Mouse (Mus musculus) mouse trophoblast stem cell (cell line): ENCODE data around the gene Fbxo41.
"Not testable (repeated sequence)": the region's sequence is repeated elsewhere in the genome, so short reads cannot be mapped to it uniquely, and the experiment has no call there.

ENCODE experiments used
- in situ Hi-C, 2 experiments: fragments of 300-500 bp; cut with MseI, MboI; formaldehyde crosslinking; loops; 2 replicates in 1 of 2; 3 replicates in 1 of 2; pipeline ENCODE4 v1.15.1; 2025

Fbxo41 gene

GRCm38 (mm10) chr6:85491606-85492005, 11.2 kb downstream of the Fbxo41 start:
- in situ Hi-C loops = no loop called here

DNA sequence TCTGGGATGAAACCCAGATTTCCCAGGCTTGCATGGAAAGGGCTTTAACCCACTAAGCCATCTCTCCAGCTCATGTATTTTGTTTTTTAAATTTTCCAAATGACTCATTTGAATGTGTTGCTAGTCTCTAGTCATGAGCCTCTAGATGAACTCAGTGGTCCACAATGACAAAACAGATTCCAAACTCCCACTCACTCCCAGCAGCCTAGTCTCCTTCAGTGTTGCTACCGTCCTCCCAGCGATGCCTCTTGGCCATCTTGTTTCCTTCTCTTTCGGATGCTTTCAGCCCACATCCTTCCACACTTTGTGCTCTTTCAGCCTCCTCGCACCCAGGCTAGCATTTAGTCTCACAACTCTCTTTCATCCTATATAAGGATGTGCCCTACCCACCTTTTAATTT, 12.5 kb downstream of the Fbxo41 start:
- in situ Hi-C loops = no loop called here

DNA sequence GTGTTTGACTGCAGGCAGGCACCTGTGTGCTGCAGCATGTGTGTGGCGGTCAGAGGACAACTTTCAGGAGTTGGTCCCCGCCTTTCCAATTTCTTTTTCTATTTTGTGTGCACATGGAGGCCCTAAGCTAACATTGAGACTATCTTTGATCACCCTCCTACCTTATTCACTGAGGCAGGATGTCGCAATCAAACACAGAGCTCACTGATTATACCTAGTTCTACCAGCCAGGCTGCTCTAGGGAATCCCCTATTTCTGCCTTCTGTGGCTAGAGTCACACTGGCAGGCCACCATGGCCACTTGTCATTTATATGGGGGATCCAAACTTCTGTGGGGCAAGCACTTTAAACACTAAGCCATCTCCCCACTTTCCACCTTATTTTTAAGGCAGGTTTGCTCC, 13.1 kb downstream of the Fbxo41 start:
- in situ Hi-C loops = no loop called here

DNA sequence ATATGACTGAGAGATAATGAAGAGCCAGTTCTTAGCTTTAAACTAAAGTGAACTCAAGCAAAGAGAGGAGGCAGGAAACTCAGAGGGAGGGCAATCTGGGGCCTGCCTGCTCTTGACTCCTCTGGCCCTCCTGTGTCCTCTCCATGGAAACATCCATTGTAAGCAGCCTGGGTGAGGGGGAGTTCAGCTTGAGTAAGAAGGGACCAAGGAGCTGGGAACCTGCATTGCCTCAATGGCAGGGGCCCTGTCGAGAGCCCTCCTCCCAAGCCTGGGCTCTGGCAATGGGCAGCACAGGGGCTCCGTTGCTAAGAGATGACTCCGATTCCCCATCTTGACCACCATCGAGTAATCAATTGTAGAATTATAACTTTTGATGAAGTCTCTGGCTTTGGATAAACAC, 14.3 kb downstream of the Fbxo41 start:
- in situ Hi-C loops = no loop called here

- in situ Hi-C loops = no loop called here
These were observed 17.1 kb downstream of the Fbxo41 start for GRCm38 (mm10) chr6:85485738-85486137.

DNA sequence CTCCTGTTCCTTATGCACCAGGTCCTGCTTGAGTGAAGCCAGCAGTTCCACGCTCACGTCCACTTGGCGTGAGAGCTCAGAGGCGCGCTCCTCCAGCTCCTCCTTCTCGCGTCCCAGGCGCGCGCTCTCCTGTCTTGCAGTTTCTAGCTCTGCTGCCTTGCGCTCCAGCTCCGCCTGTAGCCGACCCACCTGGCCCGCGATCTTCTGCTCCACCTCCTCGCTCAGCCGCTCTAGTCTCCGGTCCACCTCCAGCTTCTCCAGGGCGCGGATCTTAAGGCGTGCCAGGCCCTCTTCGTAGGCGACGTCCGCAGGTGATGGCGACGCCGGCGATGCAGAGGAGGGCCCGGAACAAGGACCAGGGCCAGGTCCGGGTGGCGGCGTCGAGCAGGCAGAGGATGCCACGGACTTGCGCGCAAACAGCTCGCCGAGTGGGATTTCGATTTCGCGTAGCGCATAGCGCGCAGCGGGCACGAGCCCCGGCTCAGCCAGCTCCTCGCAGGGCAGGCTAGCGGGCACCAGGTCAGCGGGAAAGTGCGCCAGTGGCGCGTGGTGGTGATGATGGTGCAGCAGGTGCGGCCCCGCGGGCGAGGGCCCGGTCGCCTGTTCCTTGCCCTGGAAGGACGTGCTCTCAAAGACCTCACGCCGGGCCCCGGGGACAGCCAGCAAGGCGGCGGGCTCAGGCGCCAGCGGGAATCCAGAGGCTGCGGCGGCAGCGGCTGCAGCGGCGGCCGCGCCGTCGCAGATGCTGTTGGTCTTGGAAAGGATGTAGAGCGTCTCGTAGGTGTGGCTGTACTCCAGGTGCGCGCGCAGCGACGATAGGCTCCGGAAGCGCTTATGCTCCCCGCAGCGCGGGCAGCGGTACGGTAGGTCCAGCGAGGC, 18.7 kb downstream of the Fbxo41 start:
- in situ Hi-C loops = no loop called here

- in situ Hi-C loops = no loop called here
These were observed 22.1 kb downstream of the Fbxo41 start for GRCm38 (mm10) chr6:85480685-85481084.

DNA sequence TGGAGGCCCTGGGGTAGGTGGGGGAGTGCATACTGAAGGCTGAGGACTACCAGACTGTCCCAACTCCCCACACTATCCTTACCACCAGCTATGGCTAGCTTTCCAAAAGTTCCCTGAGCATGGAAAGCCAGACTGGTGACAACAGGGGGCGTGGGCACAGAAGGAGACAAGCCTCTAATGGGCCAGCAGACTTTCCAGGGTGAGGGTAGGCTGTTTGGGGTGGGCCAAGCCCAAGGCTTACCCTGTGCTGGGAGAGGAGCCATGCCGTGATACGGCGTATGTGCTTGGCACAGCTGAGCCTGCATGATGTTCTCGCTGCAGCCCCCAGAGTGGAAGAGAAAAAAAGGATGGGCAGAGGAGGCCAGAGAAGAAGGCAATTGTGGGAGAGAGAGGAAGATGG, 22.8 kb downstream of the Fbxo41 start:
- in situ Hi-C loops = no loop called here

- in situ Hi-C loops = no loop called here
These were observed 24.4 kb downstream of the Fbxo41 start for GRCm38 (mm10) chr6:85478416-85478815.

GRCm38 (mm10) chr6:85477366-85477917, 25.4 kb downstream of the Fbxo41 start:
- in situ Hi-C loops = no loop called here

- in situ Hi-C loops = no loop called here
These were observed 27.2 kb downstream of the Fbxo41 start for GRCm38 (mm10) chr6:85475581-85475980.

DNA sequence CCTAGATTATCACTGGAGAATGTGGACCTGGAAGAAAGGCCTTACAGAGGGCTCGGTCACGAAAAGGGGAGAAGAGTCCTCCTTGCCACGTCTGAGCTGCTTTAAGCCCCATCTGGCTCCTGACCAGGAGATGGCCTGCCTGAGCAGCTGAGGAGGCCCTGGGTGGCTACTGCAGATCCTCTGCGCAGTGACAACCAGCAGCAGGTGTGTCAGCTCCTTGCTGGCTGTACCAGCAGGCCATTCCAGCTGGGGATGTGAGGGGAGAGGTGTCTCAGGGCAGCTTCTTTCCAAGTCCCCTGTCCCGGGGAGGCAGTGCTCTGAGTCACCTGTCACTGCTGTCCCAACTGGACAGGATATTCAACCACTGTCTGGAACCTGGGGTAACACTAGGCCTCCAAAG, 30.3 kb downstream of the Fbxo41 start:
- in situ Hi-C loops = no loop called here

DNA sequence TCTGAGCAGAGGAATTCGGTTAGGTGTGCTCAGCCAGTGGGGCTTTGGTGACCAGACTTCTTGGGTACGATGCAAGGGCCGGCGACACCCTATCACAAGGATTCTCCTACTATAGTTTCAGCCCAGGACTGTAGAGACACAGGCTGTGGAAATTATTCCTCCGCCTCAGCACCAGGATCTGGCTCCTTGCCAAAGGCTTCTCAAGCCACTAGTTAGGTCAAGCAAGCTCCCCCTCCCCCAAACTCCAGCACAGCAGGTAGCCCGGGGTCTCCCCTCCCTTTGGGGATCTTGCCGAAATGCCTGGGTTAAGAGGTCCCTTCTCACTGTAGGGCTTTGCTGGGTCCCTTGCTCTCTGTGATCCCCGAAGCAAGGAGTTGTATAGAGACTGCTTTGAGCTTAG, 30.8 kb downstream of the Fbxo41 start:
- in situ Hi-C loops = no loop called here

- in situ Hi-C loops = no loop called here
These were observed 32.9 kb downstream of the Fbxo41 start for GRCm38 (mm10) chr6:85469660-85470430.

DNA sequence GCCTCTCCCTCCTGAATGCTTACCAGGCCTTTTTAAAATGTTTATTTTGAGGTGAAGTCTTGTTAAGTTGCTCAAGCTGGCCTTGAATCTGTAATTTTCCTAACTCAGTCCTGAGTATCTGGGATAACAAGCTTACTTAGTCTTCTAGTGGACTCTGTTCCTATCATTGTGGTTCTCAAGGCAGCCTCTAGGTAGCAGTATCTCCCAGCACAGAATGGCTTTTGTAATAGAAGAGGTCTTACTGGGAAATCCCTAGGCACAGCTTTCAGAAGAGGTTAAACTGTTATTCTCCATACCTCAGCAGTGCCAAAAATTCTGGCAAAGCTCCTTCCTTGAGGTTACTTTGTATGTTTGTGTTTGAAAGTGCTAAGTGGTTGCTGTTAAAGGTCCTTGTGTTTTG, 37.4 kb downstream of the Fbxo41 start:
- in situ Hi-C loops = no loop called here

DNA sequence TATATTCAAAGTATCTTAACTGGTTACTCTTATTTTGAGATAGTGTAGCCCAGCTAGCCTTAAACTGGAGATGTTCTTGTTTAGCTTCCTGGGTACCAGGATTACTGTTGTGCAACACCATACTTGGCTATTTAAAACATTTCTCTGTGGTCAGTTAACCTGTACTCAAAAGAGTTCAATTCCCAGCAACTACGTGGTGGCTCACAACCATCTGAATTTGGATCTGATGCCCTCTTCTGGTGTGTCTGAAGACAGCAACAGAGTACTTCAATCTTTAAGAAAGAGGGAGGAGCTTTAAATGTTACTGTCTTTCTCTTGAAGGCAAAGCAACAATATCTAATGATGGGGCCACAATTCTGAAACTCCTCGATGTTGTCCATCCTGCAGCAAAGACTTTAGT, 43.2 kb downstream of the Fbxo41 start:
- in situ Hi-C loops = no loop called here

GRCm38 (mm10) chr6:85452816-85453215, 50.0 kb downstream of the Fbxo41 start:
- in situ Hi-C loops = no loop called here

- in situ Hi-C loops = no loop called here
These were observed 50.5 kb downstream of the Fbxo41 start for GRCm38 (mm10) chr6:85452411-85452665.

GRCm38 (mm10) chr6:85451664-85452410, 51.0 kb downstream of the Fbxo41 start, which contains the start of gene Pradc1:
Gene Pradc1 (minus strand): TSS chr6:85451970.
- in situ Hi-C loops = no loop called here

DNA sequence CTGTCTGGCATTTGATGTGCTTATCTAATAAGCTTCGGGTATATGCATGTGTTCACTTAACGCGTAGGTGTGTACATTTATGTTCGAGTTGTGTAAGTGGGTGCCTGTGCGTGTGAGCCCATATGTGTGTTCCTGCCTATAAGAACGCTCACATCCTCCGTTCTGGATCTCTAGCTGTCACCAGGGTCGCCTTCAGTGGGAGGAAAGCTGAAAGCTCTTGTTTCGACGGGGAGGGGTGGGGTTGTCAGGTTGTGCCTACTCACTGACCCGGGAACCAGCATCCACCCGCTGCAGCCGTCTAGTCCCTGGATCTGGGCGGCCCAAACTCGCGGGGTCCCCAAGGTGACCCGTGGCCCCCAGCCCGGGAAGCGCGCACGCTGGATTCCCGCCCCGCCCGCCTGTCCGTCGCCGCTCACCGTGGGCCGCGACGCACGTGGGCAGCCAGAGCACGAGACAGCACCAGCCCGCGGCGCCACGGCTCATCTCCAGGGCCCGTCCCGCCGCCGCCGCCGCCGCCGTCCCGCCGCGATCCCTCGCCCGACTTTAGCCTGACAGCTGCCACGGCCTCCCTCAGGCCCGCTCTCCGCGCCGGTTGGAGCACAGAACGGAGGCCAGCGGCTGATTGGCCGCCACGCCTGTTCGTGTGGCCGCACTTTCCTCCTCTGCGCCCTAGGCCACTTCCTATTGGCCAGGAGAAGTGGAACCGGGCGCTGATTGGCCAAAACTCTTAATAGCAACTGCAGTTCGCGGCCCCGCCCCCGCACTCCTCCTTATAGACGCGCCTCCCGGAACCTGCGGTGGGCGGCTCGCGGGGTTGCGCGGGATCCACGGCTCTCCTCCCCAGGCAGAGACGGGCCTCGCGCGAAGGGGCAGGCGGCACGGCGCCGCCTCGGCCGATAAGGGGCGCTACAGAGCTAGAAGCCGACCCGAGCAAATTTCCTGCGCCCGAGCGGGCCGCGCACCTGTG, 51.8 kb downstream of the Fbxo41 start, which contains the start of gene Cct7:
Gene Cct7, plus strand, starts transcription at position 818 of the 967 bp plus-strand sequence.
- in situ Hi-C loops = no loop called here

DNA sequence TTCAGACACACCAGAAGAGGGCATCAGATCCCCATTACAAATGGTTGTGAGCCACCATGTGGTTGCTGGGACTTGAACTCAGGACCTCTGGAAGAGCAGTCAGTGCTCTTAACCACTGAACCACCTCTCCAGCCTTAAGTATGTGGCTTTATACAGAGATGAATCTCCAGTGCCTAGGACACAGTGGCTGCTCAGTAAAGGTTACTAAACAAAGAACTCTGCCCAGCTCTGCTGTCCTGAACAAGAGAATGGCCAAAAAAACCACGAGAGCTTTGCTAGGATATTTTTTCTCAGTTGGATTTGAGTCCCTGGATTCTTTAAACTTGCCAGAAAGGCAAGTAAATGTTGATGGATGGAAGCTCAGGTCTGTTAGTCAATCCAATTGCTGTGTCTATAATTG, 52.7 kb downstream of the Fbxo41 start:
- in situ Hi-C loops = not testable (repeated sequence)
